ENCODE assay signal across 8 mouse cellular contexts in genomic region chr10:81193991-81194774, GRCm38 (mm10). TPM values are rescaled to one million over a fixed set of nuclear protein-coding genes. Genes with fewer than 3 reads are reported as not detected.
DNase-seq lines count a peak whose midpoint lies in the region; ATAC-seq and TF ChIP-seq lines count a peak whose summit lies in the region.

No protein-coding gene starts in this region.

- TF ChIP-seq CTCF in ES-Bruce4 (IDR thresholded peaks at IDR 0.05; ENCODE audit: low read depth, low read length), result no peak
- TF ChIP-seq CTCF in gastrocnemius, adult 2 months (IDR thresholded peaks at IDR 0.05), result no peak

- H3K27ac ChIP-seq in kidney, embryonic 15.5 days, result no peak overlapping the region
- no peak overlapping the region for H3K27ac ChIP-seq in ES-Bruce4 (ENCODE audit: insufficient read depth, low read length)
- peak overlapping the region; percentile 99 for H3K27ac ChIP-seq in gastrocnemius, adult 2 months
- H3K27ac ChIP-seq in intestine, embryonic 15.5 days, result peak overlapping the region; percentile 48

- peaks cover 56% of the 10 kb centered on the region for H3K27me3 ChIP-seq in kidney, embryonic 15.5 days
- H3K27me3 ChIP-seq in ES-Bruce4 (ENCODE audit: control insufficient read depth, insufficient read depth, low read length, poor library complexity, severe bottlenecking) (no peaks in the 10 kb centered on the region), myocyte (ENCODE audit: control insufficient read depth, insufficient read depth, insufficient read length) (no peaks in the 10 kb centered on the region)
- H3K27me3 ChIP-seq in intestine, embryonic 15.5 days (replicated peaks), result peaks cover 16% of the 10 kb centered on the region

- no peaks in the 10 kb centered on the region for H3K9me3 ChIP-seq in kidney, embryonic 15.5 days (replicated peaks)
- no peaks in the 10 kb centered on the region for H3K9me3 ChIP-seq in ES-Bruce4 (replicated peaks; ENCODE audit: control insufficient read depth, insufficient read depth, low read length, poor library complexity, severe bottlenecking)
- no peaks in the 10 kb centered on the region for H3K9me3 ChIP-seq in intestine, embryonic 15.5 days

- TF ChIP-seq EP300 in ES-Bruce4 (IDR thresholded peaks at IDR 0.05; ENCODE audit: insufficient read depth, low read depth, low read length), result no peak

- TF ChIP-seq POLR2A in ES-Bruce4 (IDR thresholded peaks at IDR 0.05; ENCODE audit: insufficient read depth, low read length) (no peak), myocyte (IDR thresholded peaks at IDR 0.05; ENCODE audit: insufficient read length, low read depth) (peak; percentile 48)

- peaks cover 36% of the 10 kb centered on the region for H3K4me1 ChIP-seq in kidney, embryonic 15.5 days
- H3K4me1 ChIP-seq in ES-Bruce4 (ENCODE audit: control insufficient read depth, insufficient read depth, low read length), result no peaks in the 10 kb centered on the region
- peaks cover 25% of the 10 kb centered on the region for H3K4me1 ChIP-seq in intestine, embryonic 15.5 days (replicated peaks)

- peak overlapping the region; percentile 30 for H3K4me2 ChIP-seq in kidney, embryonic 15.5 days
- H3K4me2 ChIP-seq in intestine, embryonic 15.5 days (replicated peaks), result peak overlapping the region; percentile 41
- peak overlapping the region; percentile 86 for H3K4me2 ChIP-seq in myocyte (ENCODE audit: low read depth)

- intact Hi-C loops in gastrocnemius, adult 2 months (cut with DNase I), result no loop called here

- H3K4me3 ChIP-seq in kidney, embryonic 15.5 days (replicated peaks), result no peak overlapping the region
- no peak overlapping the region for H3K4me3 ChIP-seq in ES-Bruce4 (ENCODE audit: low read depth, low read length)
- peak overlapping the region; percentile 86 for H3K4me3 ChIP-seq in gastrocnemius, adult 2 months
- H3K4me3 ChIP-seq in intestine, embryonic 15.5 days (replicated peaks), result peak overlapping the region; percentile 9; the same call in 1 of the 2 replicates
- peak overlapping the region; percentile 30 for H3K4me3 ChIP-seq in myocyte

- peaks cover 17% of the 10 kb centered on the region for H3K36me3 ChIP-seq in kidney, embryonic 15.5 days
- no peaks in the 10 kb centered on the region for H3K36me3 ChIP-seq in ES-Bruce4 (ENCODE audit: control insufficient read depth, insufficient read depth, low read length, poor library complexity, severe bottlenecking)
- H3K36me3 ChIP-seq in intestine, embryonic 15.5 days, result peaks cover 11% of the 10 kb centered on the region; the same call in 1 of the 2 replicates
- peaks cover 5% of the 10 kb centered on the region for H3K36me3 ChIP-seq in myocyte (ENCODE audit: control insufficient read depth, insufficient read depth)

- DNase-seq in kidney, postnatal 10 days, result no peak
- DNase-seq in gastrocnemius, adult 2 months, result peak; percentile 90
- no peak for DNase-seq in layer of hippocampus, postnatal 10 days (ENCODE audit: low spot score in 2 of 2)
- no peak for DNase-seq in embryo, embryonic 10.5 days (ENCODE audit: low spot score)

- no peak overlapping the region for H3K9ac ChIP-seq in kidney, embryonic 15.5 days
- H3K9ac ChIP-seq in ES-Bruce4 (ENCODE audit: low read depth, poor library complexity, severe bottlenecking), result peak overlapping the region; percentile 19; the same call in 1 of the 2 replicates
- peak overlapping the region; percentile 14; the same call in 1 of the 2 replicates for H3K9ac ChIP-seq in intestine, embryonic 15.5 days

- WGBS in kidney, embryonic 15.5 days, result 9% methylated on average over 37 of the region's 37 CpGs
- 13% methylated on average over 37 of the region's 37 CpGs for WGBS in intestine, embryonic 15.5 days

- no peak overlapping the region for H3ac ChIP-seq in myocyte (ENCODE audit: control insufficient read depth, insufficient read length)

- no peaks in the 10 kb centered on the region for H3K79me2 ChIP-seq in myocyte (ENCODE audit: control insufficient read depth, insufficient read depth)

- no peak for ATAC-seq in kidney, embryonic 15.5 days (replicated peaks; ENCODE audit: low FRiP score)
- ATAC-seq in intestine, embryonic 15.5 days, result no peak

TF ChIP-seq in myocyte, 11 proteins besides CTCF, POLR2A, EP300 and RAD21:
- peak; percentile 64 to 94 (median 92) for TF ChIP-seq MYOG (IDR thresholded peaks at IDR 0.05; ENCODE audit: control insufficient read depth in 1 of 3, insufficient read depth in 1 of 3, insufficient read length in 2 of 3, low read depth in 2 of 3)
- TF ChIP-seq TCF12 (IDR thresholded peaks at IDR 0.05; ENCODE audit: insufficient read depth, poor library complexity, severe bottlenecking), result peak; percentile 6
- peak; percentile 28 for TF ChIP-seq TCF3 (IDR thresholded peaks at IDR 0.05; ENCODE audit: insufficient read length, low read depth)
- TF ChIP-seq MAX (IDR thresholded peaks at IDR 0.05; ENCODE audit: low read depth), result no peak
- no peak for TF ChIP-seq REST (IDR thresholded peaks at IDR 0.05; ENCODE audit: insufficient read depth, insufficient read length)
- TF ChIP-seq SRF (IDR thresholded peaks at IDR 0.05; ENCODE audit: control insufficient read depth, insufficient read length, low read depth), result peak; percentile 98
- peak in 2 of 3 experiments; percentile 91 to 97 for TF ChIP-seq MYOD1 (IDR thresholded peaks at IDR 0.05; ENCODE audit: control insufficient read depth in 1 of 3, insufficient read length in 2 of 3, low read depth in 2 of 3)
- peak; percentile 63 for TF ChIP-seq POLR2AphosphoS2 (IDR thresholded peaks at IDR 0.05; ENCODE audit: insufficient read length, low read depth)
TF ChIP-seq in myocyte: peak in this region for 6.

RNA-seq across cellular contexts. Expression of gene Nmrk2, which starts 7.7 kb away (rescaled TPM):
- polyA plus RNA-seq in kidney, embryonic 15.5 days (2015; fragmentation: Nextera tagmentation; extraction: Ambion mirVana), result 0.18 TPM in 1 of 2 replicates, not detected in the other
- polyA plus RNA-seq in ES-Bruce4 (2011; ENCODE audit: insufficient read depth, insufficient read length, low read depth, missing spikeins) (not detected in 2 replicates), myocyte (2012; fragmentation: generic; extraction: Trizol) (52.3 TPM)
- 10 to 100 TPM; 59.7 to 72.8 TPM for total RNA-seq in gastrocnemius, adult 2 months (2021)
- 0.14 TPM in 1 of 2 replicates, not detected in the other for polyA plus RNA-seq in intestine, embryonic 15.5 days (2015; fragmentation: Nextera tagmentation; extraction: Ambion mirVana)
- under 1 TPM in 1 of 2 experiments, not detected in 1; 0.18 TPM for total RNA-seq in layer of hippocampus, postnatal 10 days (2021)

RNA-seq across cellular contexts. Expression of gene 4930442H23Rik, which starts 10.5 kb away (rescaled TPM):
- polyA plus RNA-seq in kidney, embryonic 15.5 days (2015; fragmentation: Nextera tagmentation; extraction: Ambion mirVana), result not detected in 2 replicates
- polyA plus RNA-seq in ES-Bruce4 (2011; ENCODE audit: insufficient read depth, insufficient read length, low read depth, missing spikeins) (not detected in 2 replicates), myocyte (2012; fragmentation: generic; extraction: Trizol) (0.12 TPM)
- not detected for total RNA-seq in gastrocnemius, adult 2 months (2021)
- polyA plus RNA-seq in intestine, embryonic 15.5 days (2015; fragmentation: Nextera tagmentation; extraction: Ambion mirVana), result 0.13 and 0.15 TPM in 2 replicates
- not detected for total RNA-seq in layer of hippocampus, postnatal 10 days (2021)

RNA-seq across cellular contexts. Expression of gene Dapk3, which starts 11.4 kb away (rescaled TPM):
- polyA plus RNA-seq in kidney, embryonic 15.5 days (2015; fragmentation: Nextera tagmentation; extraction: Ambion mirVana), result 41.0 and 47.9 TPM in 2 replicates
- polyA plus RNA-seq in ES-Bruce4 (2011; ENCODE audit: insufficient read depth, insufficient read length, low read depth, missing spikeins) (61.2 and 64.8 TPM in 2 replicates), myocyte (2012; fragmentation: generic; extraction: Trizol) (120 TPM)
- total RNA-seq in gastrocnemius, adult 2 months (2021), result 10 to 100 TPM; 22.1 to 24.9 TPM
- polyA plus RNA-seq in intestine, embryonic 15.5 days (2015; fragmentation: Nextera tagmentation; extraction: Ambion mirVana), result 56.6 and 62.7 TPM in 2 replicates
- total RNA-seq in layer of hippocampus, postnatal 10 days (2021), result 10 to 100 TPM; 66.1 to 67.9 TPM

RNA-seq across cellular contexts. Expression of gene Eef2, which starts 17.8 kb away (rescaled TPM):
- 563 and 597 TPM in 2 replicates for polyA plus RNA-seq in kidney, embryonic 15.5 days (2015; fragmentation: Nextera tagmentation; extraction: Ambion mirVana)
- 2,442 and 2,478 TPM in 2 replicates for polyA plus RNA-seq in ES-Bruce4 (2011; ENCODE audit: insufficient read depth, insufficient read length, low read depth, missing spikeins)
- total RNA-seq in gastrocnemius, adult 2 months (2021), result 1,000 to 10,000 TPM; 1,128 to 1,335 TPM
- polyA plus RNA-seq in intestine, embryonic 15.5 days (2015; fragmentation: Nextera tagmentation; extraction: Ambion mirVana), result 515 and 540 TPM in 2 replicates
- polyA plus RNA-seq in myocyte (2012; fragmentation: generic; extraction: Trizol), result 3,891 TPM
- 1,000 to 10,000 TPM; 1,075 to 1,131 TPM for total RNA-seq in layer of hippocampus, postnatal 10 days (2021)

RNA-seq across cellular contexts. Expression of gene Pias4, which starts 26.5 kb away (rescaled TPM):
- polyA plus RNA-seq in kidney, embryonic 15.5 days (2015; fragmentation: Nextera tagmentation; extraction: Ambion mirVana), result 48.6 and 51.2 TPM in 2 replicates
- 36.8 and 44.9 TPM in 2 replicates for polyA plus RNA-seq in ES-Bruce4 (2011; ENCODE audit: insufficient read depth, insufficient read length, low read depth, missing spikeins)
- total RNA-seq in gastrocnemius, adult 2 months (2021), result 10 to 100 TPM; 15.7 to 16.2 TPM
- 47.2 and 58.4 TPM in 2 replicates for polyA plus RNA-seq in intestine, embryonic 15.5 days (2015; fragmentation: Nextera tagmentation; extraction: Ambion mirVana)
- 43.2 TPM for polyA plus RNA-seq in myocyte (2012; fragmentation: generic; extraction: Trizol)
- 10 to 100 TPM; 26.7 to 29.7 TPM for total RNA-seq in layer of hippocampus, postnatal 10 days (2021)

Comparison
In these comparisons a context has a peak if more than half of its experiments do, and no peak if none do; other contexts are left out.
1. H3K27ac ChIP-seq: peak in gastrocnemius, adult 2 months (single experiment) and intestine, embryonic 15.5 days (single experiment); none in kidney, embryonic 15.5 days (single experiment) and ES-Bruce4 (single experiment).
2. H3K4me2 ChIP-seq: peak in every context shown above with its lines; median percentile 86 in myocyte; 41 in intestine, embryonic 15.5 days; 30 in kidney, embryonic 15.5 days.
3. H3K4me3 ChIP-seq: peak in gastrocnemius, adult 2 months (single experiment), intestine, embryonic 15.5 days (single experiment) and myocyte (single experiment); none in kidney, embryonic 15.5 days (single experiment) and ES-Bruce4 (single experiment).
4. RNA of gene Nmrk2, which starts 7.7 kb away (polyA plus RNA-seq): 52.3 TPM in myocyte (single experiment); 0.14 TPM in intestine, embryonic 15.5 days, 0.18 TPM in kidney, embryonic 15.5 days and not detected in ES-Bruce4; every median in the first group is over 10 times any median in the second.